Mouse (Mus musculus) G1E (cell line): ENCODE results near the gene Kcne4.

Experiments used
- CTCF ChIP-seq: IDR thresholded peaks from 2 replicates; pipeline ENCODE4 v1.5.1; 2012; ENCODE audit warnings: low read depth, low read length, inconsistent platforms, mixed read lengths
- GATA1 ChIP-seq: IDR thresholded peaks from 2 replicates; pipeline ENCODE4 v1.6.1; 2012; ENCODE audit warnings: borderline replicate concordance, low read length, inconsistent platforms, mixed read lengths
- TAL1 ChIP-seq: conservative IDR thresholded peaks from 2 replicates; pipeline ENCODE4 v1.6.1; 2012; ENCODE audit warnings: low read depth, low read length, inconsistent platforms, mixed read lengths

- TF ChIP-seq CTCF (no peak), TAL1 (no peak), GATA1 (no peak)
Measured at GRCm38 (mm10) chr1:78811975-78812490, 4.5 kb upstream of the Kcne4 start.
